Mouse (Mus musculus) hindlimb bud, embryonic 11.5 days (tissue): Measurements from ENCODE around the gene Cyp27b1.

ENCODE experiments used
- DNase-seq: peaks from one replicate; pipeline ENCODE4 v3.0.0-alpha.2; 2012; ENCODE audit warnings: low read depth, low spot score; ENCODE audit errors: extremely low spot score

Gene Cyp27b1

DNA sequence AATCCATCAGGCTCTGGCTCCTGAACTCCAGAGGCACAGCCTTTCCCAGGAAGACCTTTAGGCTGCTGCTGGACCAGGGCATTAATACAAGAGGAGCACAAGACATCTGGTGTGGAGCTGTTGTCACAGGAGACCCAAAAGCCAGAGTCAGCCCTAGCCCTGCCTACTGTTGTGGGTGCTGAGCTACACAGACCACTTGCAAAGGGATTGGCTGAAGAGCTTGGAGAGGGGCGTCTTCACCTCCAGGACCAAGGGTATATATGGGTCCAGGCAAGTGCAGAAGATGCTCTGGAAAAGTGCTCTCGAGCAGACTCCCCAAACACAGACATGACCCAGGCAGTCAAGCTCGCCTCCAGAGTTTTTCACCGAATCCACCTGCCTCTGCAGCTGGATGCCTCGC lies at the start of gene Cyp27b1:
Gene Cyp27b1 (plus strand): TSS at position 297 of the 400 bp plus-strand sequence.
- no peak for DNase-seq

DNA sequence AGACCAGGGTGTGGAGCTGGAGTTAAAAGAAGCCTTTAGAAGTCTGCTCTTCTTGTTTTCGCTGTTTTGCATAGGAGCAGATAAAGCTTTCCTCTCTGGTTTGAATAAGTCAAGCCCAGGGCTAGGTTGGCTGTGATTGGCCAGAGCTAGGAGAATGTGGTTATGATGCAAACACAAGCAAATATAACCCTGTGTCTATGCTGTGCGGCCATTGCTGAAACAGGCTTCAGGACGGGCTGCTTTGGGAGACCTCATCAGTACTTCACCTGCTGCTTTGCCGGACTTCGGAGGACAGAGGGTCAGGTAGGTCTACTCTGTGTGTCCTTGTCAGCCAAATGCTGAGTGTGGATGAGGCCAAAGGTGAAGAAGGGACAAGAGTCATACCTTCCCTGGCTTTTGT lies 47.5 kb upstream of the Cyp27b1 start, which contains the start of gene Avil:
Gene Avil (plus strand): TSS at position 181 of the 400 bp plus-strand sequence.
- DNase-seq, result no peak

DNA sequence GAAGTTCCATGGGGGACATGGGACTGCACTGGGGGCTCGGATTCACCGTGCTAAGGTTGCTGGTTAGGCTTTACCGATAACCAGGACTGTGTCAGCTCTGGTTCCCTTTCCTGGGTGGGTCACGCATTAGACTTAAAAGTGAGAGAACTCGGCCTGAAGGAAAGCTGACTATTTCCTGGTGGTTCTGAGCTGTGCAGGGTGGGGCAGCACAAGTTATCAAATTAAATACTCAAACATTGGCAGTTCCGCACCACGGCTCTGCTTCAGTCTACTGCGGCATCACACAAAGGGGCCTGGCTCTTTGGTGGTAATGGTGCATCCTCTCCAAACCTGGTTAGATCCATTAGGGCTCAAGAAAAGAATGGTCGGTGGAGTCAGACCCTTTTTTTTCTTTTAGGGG lies 46.8 kb upstream of the Cyp27b1 start:
- DNase-seq, result no peak

DNA sequence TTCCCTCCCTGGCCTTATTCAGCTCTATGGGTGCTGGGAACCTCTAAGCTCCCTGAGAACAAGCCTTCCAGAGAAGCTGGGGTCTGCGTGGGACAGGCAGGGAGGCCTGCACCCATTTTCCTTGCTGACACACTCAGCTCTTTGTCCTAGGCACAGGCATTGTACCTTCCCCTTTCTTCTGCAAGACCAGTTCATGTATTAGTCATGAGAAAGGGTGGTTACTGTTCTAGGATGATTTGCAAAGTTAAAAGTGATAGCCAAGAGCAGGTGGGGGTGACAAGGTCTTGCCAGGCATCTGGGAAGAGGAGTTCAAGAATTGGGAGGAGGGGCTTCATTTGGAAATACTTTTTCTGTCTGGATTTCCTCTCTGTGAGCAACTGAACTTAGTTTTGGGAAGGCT lies 46.0 kb upstream of the Cyp27b1 start:
- DNase-seq, result no peak

DNA sequence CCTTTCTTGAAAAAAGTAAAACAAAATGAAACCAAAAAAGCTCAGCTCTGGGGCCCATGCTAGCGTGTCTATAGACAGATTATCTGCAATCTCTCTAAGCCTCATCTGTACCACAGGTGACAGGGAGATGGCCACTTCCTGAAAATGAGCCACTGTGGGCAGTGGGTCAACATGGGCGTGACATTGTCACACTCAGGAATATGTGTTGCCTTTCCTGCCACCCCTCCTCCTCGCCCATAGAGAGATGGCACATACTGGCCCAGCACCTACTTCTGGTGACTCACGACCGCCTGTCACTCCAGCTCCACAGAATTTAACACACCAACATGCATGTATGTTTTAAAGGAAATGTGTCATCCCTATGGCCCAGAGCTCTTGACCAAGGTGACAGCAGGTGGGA lies 45.3 kb upstream of the Cyp27b1 start:
- DNase-seq, result no peak

DNA sequence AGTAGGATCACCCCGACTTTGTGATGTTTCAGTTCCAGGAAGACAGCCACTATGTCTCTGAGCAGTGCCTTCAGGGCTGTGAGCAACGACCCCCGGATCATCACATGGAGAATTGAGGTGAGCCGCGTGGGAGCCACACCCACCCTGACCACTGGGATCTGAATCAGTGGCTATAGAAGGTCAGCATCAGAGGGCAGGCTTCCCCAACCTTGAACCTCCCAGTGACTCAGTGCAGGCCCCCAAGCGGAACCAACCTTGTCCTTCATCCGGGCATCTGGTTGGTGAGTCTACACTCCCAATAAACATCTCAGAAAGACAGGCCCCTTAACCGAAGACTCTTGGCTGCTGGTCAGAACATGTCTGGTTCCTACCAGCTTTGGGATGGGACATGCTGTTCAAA lies 44.7 kb upstream of the Cyp27b1 start:
- DNase-seq, result no peak

DNA sequence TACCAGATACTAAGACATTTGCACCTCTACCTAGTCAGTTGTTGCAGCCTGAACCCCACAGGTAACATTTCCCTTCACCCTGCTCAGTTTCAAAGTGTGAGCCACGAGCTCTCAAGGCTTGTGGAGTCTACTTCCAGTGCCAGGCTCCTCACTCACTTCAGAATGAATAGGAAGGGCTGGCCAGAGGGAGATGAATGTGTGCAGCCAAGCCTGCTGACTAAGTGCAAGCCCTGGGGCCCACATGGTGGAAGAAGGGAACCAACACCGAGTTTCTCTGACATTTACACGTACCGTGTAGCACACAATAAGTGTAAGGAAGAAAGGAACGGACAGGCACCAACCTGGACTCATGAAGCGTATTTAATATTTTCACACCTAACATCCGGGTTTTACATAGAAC lies 44.2 kb upstream of the Cyp27b1 start:
- DNase-seq, result no peak

DNA sequence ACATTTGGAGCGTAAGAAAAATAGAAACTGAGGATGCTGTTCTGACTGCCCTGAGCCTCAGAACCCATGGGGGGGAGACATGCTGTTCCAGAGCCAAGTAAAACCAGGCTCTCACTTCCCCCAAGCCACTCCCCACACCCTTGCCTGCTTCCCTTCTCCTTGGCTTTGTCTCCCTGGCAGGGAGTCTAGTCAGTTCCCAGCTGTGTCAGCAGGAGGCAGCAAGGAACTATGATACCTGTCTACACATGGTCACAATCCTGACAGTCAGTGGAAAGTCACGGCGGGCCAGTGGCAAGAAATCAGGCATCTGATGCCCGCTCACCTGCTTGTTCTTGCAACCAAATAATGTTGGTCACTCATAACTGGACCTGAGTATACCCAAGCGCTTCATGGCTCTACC lies 31.6 kb upstream of the Cyp27b1 start:
- DNase-seq, result no peak

DNA sequence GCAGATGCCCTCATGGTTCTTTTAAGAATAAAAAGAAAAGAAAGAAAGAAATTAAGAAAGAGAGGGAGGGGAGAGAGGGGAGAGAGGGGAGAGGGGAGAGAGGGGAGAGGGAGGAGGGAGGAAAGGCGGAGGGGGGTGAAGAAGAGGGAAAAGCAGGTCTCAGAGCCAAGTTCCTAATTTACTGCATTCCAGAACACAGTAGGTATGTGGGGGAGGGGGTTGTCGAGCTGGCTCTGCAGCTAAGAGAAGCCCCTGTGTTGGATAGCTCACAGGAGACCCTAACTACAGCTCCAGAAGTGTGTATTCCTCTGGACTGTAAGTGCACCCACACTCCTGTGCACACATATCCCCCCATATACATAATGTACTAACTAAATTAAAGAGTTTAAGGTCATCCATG lies 31.0 kb upstream of the Cyp27b1 start:
- DNase-seq, result no peak

DNA sequence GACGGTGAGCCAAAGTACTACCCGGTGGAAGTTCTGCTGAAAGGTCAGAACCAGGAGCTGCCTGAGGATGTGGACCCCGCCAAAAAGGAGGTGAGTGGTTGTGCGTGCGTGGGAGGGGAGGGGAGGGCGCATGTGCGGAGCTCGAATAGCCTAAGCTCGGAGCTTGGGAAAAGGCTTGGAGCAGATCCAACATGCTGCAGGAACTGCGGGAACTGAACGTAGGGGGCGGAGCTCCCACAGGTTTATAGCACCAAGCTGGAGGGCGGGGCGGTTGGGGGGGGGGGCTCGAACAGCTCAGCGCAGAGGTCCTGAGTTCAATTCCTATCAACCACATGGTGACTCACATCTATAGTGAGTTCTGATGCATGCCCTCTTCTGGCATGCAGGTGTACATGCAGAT lies 29.6 kb upstream of the Cyp27b1 start:
- no peak for DNase-seq

DNA sequence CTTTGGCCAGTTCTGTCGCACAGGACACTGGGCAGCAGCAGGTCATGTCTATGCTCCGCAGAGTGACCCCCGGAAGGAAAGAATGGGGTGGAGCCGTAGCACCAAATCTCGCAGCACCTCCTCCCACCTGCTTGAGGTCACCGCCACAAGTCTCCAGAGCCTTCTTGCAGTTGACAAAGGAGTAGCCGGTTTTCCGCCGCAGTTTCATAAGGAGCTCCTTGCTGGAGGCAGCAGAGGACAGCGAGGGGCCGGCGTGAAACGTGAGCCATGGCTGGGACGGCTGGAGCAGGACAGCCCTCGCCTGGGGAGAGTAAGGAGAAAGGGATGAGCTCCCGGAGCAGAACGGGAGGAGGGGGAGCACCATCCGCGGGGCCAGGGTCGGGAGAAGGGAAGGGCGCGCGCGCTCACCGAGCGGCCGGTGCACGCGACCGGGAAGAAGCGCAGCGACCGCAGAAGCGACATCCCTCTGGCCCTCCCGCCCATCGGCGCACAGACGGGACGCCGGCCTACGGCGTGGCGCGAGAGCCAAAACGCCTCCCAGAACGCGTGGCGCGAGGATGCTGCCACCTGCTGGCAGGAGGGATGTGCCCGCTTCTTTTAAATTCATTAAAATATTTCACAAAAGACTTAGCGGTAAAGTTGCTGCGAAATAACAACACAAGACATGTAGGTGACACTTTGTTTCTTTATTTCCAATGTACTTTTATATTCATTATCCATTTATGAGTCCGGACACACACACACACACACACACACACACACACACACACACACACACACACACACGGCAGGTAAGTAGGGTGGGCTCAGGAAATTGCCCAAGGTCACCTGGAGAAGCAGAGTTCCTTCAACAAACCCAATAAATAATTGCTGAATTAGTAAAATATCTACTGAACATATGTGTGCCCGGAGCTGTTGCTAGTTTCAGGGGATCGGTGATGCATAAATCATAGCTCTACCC lies 17.4 kb upstream of the Cyp27b1 start, which contains the start of gene Tsfm:
Gene Tsfm (minus strand): TSS at position 505 of the 961 bp plus-strand sequence.
- DNase-seq, result peak; percentile 77

DNA sequence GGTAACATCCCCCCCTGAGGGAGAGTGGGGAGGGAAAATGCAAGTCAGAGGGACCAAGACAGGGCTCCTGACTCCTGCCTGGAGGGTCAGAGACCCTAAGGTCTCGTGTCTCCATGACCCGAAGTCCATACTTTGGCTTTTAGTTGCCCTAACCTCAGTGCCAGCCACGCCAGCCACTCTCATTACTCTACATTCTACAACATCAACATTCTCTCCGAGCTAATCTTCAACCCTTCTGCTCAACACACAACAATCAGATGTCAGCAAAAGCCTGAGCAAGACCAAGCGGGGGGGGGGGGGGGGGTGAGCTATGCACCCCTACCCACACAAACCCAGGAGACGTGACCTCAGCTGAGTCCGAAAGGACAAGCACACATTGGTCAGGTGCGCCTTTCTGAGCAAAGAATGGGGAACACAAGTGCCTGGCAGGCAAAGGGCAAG lies 14.7 kb upstream of the Cyp27b1 start:
- no peak for DNase-seq

DNA sequence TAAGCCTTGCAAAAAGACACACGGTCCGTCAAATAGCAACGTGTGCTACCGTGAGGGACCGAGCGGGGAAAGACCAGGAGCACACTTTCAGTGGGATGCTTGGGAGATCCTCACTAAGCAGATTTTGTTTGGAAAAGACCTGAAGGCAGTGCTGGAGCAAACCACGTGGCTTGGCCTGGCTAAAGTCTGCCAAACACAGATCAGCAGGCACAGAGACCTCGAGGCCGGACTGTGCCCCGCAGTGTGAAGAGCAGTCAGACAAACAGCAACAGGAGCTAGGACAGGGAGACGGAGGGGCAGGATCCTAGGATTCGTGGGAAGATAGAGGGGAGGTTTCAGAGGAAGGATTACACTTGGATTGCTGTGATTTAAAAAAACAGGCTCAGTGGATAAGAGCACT lies 11.8 kb upstream of the Cyp27b1 start:
- no peak for DNase-seq

DNA sequence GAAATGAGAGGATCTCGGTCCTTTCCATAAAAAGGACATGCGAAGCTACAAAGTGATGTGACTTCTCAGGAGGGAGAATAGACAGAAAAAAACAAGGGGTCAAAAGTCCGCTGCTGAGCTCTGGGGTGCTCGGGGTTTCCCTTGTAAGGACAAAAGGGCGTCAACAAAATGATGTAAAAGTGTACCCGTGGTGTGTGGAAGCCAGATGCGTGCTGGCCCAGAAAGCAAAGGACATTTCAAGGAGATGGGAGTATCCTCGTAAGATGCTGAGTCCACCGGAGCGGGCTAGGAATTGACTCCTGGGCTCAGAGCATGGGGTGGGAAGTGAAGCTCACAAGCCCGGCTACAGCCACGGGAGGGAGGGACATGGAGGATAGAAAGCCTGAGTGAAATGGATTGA lies 10.4 kb upstream of the Cyp27b1 start:
- DNase-seq, result no peak

DNA sequence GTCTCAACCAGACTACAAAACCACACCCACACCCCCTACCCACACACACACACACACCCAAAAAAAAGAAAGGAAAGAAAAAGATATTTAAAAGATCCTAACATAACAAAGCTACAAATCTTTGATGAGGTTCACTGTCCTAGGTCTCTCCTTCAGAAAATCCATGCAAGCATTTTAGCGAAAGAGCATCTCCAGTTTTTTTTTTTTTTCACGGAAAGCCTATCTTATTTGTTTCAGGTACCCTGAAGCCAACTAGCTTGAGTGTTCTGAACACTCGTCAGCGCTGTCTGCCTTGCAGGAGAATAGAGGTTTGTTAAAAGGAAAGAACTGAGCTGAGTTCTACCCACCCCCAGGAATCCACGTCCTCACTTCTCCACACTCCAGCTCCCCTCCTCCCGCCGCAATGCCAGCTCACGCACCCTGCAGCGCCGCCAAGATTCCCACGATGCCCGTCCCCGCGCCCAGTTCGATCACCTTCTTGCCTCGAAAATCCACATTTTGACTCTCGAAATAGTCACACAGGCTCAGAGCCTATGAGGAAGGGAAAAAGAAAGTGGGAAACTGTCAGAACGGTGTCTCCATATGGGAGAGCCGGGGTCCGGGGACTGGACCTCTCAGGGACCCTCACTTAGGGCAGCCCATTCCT lies 7.4 kb upstream of the Cyp27b1 start:
- DNase-seq, result no peak

DNA sequence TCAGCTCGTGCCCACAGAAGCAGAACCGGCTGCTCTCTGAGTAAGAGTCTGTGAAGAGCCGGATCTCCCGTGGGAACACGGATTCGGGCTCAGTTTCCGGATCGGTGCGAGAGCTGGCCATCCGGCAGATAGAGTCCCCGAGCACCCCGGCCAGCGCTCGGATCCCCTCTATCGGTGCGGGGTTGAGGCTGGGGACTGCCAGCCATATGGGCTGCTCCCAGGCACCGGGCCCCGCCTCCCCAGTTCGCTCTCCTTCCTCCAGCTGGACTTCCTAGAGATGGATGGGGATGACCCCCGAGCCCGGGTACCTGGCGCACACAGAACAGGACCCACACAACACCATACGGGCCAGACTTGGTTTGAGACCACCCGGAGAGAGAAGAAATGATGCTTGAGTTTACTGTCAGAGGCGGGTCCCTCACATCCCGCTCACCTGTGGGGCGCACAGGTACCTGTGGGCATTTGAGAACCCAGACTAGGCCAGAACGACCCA lies 6.7 kb upstream of the Cyp27b1 start, which contains the start of the genes Mettl1 and Eef1akmt3:
Gene Mettl1 (plus strand): TSS at position 141 of the 493 bp plus-strand sequence.
Gene Eef1akmt3 (minus strand): TSS at position 240 of the 493 bp plus-strand sequence.
- DNase-seq, result no peak

DNA sequence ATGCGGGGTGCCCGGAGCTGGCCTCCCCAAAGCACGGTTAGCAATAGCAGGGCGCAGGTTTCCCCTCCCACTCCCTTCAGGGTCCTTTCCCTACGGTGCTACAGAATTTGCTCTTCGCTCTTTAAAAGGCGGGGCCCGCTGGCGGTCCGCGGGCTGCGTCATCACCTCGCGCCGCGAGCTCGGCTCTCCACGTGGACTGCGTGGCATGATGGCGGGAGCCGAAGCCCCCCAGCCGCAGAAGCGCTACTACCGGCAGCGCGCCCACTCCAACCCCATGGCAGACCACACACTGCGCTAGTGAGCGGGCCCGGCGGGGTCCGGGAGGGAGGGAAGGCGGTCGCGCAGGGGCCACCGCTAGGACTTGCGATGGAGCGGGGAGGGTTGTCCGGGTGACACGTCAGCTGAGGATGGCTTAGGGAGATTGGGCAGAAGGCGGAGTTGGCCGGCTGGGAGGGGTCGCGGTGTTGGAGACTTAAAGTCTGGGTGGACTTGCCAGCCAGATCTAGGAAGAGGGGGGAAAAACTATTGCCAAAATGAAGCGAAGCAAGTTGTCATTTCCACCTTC lies 6.2 kb upstream of the Cyp27b1 start:
- DNase-seq, result peak; percentile 70

DNA sequence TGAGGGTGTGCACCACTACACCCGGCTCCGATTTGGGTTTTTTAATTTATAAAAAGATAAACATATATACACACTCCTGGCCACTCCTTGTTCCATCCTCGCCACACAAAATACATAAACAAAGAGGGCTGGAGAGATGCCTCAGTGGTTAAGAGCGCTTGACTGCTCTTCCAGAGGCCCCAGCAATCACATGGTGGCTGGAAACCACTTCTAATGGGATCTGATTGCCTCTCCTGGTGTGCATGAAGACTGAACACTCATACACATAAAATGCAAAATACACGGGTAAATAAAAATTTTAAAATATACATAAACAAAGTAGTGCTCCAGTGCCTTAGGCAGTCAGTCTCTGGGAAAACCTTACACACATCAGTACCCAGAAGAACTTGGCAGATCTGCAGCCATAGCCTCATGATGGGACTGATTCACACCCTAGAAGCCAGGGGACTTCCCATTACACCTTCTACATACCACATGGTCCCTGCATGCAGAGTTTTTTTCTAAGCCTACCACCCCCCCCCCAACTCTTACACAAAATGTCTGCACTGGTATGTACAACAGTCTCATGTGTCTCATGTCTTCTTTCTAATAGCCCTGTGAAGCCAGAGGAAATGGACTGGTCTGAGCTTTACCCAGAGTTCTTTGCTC lies 5.5 kb upstream of the Cyp27b1 start:
- no peak for DNase-seq

DNA sequence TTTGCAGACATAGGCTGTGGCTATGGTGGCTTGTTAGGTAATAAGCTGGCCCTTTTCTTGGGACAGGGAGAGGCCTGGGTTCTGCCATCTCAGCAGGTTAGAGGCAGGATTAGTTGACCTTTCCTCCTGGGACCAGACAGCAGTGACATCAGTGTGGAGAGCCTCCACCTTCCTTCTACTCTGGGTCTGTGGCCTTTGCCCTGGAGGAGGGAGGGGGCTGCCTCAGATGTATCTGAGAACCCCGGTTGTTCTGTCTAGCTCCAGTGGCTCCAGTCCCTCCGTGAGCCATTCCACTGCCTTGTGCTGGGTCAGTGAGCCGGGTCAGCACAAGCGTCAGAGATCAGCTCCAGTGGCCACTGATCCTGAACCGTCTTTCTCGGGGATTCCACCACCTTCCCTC lies 4.9 kb upstream of the Cyp27b1 start:
- no peak for DNase-seq

DNA sequence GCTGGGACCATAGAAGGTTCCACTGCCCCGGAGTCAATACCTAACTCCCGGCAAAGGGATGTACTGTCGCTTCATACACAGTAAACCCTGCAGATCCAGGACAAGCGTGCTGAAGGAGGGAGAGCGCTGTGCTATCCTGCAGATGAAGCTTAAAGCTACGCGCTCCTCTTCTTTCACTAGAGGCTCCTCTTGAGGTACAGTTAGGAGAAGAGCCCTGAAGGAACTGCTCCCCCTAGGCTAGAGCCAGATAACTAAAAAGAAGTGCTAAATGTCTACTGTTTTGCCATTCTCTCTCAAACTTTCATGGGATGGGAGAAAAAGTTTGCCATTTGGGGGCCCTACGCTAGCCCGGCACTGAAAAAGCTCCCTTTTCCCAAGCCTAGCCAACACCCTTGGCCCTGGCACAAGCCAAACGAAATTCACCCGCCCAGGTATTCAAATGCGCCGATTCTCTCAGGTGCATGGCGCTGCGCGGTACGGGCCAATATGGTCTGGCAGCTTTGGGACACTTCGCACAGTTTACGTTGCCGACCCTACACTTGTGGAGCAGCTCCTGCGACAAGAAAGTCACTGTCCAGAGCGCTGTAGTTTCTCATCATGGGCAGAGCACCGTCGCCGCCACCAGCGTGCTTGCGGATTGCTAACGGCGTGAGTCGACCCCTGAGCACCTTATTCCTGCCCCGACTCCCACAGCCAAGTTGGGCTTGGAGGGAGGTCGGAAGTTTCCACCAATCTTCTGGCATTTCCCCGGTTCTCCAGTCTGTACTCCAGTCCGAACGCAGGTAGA lies 751 bp downstream of the Cyp27b1 start:
- DNase-seq, result no peak
